Mouse (Mus musculus) limb, embryonic 12.5 days (tissue): ENCODE measurements around the gene Gabrg2. TPM values are rescaled to one million over a fixed set of nuclear protein-coding genes. Genes with fewer than 3 reads are reported as not detected.

Experiments
- ATAC-seq: fragments of 200-750 bp; cut with Nextera tagmentation; 2 replicates; pipeline ENCODE4 v1.8.0; 2017; ENCODE audit warnings: low read depth, moderate TSS enrichment; ENCODE audit not compliant: insufficient number of reproducible peaks, insufficient read depth, low FRiP score, low TSS enrichment
- H3K27ac ChIP-seq: fragments of 300-500 bp; sonication (generic); 2 replicates; pipeline ENCODE4 v1.5.1; 2016; ENCODE audit warnings: mild to moderate bottlenecking, moderate library complexity
- H3K27me3 ChIP-seq: fragments of 300-500 bp; sonication (generic); 2 replicates; pipeline ENCODE4 v1.6.1; 2016; ENCODE audit warnings: mild to moderate bottlenecking, moderate library complexity
- H3K36me3 ChIP-seq: fragments of 300-500 bp; sonication (generic); 2 replicates; pipeline ENCODE4 v1.6.1; 2016; ENCODE audit warnings: mild to moderate bottlenecking, moderate library complexity
- H3K4me1 ChIP-seq: fragments of 300-500 bp; sonication (generic); replicated peaks from 2 replicates; pipeline ENCODE4 v1.6.1; 2016
- H3K4me2 ChIP-seq: fragments of 300-500 bp; sonication (generic); 2 replicates; pipeline ENCODE4 v1.6.1; 2016; ENCODE audit warnings: mild to moderate bottlenecking, moderate library complexity
- H3K4me3 ChIP-seq: fragments of 300-500 bp; sonication (generic); replicated peaks from 2 replicates; pipeline ENCODE4 v1.5.1; 2016; ENCODE audit warnings: mild to moderate bottlenecking
- H3K9ac ChIP-seq: fragments of 300-500 bp; sonication (generic); replicated peaks from 2 replicates; pipeline ENCODE4 v1.6.1; 2016; ENCODE audit warnings: mild to moderate bottlenecking, moderate library complexity
- H3K9me3 ChIP-seq: fragments of 300-500 bp; sonication (generic); 2 replicates; pipeline ENCODE4 v1.6.1; 2016; ENCODE audit warnings: mild to moderate bottlenecking, moderate library complexity
- WGBS: fragments of 180-500 bp; shearing (Covaris S2); methylation state at CpG from one replicate; pipeline ENCODE4 v1.1.7; 2016; 5-methylcytosine and 5-hydroxymethylcytosine counted together
- polyA plus RNA-seq: library from polyadenylated mRNA; unstranded; fragments of >200 nt; fragmentation: Nextera tagmentation; extraction: Ambion mirVana; gene quantifications from 2 replicates; pipeline ENCODE4 v1.2.1, GENCODE M21; 2016

Gabrg2 gene
- polyA plus RNA-seq, 1 experiment from 2014 or later, result 0.06 TPM

DNA sequence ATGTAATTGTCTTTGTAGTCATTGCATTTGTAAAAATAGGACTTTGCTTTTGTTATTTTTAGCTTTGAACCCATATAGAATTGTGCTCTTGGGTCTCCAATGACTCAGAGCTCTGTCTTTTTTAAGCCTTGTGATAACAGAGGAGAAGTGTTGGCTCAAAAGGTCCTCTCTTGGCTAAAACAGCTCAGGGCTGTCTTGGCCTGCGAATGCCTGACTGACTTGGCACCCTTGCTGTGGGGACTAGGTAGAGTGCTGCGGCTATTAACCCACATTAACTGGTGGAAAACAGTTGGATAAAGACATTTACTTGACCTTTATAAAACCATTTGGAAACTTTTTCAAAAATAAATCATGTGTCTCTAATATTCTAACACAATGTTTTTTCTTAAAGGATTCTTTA lies 97.0 kb downstream of the Gabrg2 start:
- no peak for ATAC-seq
- Histone ChIP-seq H3K27me3 (no peaks in the 10 kb centered on the region), H3K4me2 (no peak overlapping the region), H3K36me3 (no peaks in the 10 kb centered on the region), H3K27ac (no peak overlapping the region), H3K9me3 (no peaks in the 10 kb centered on the region), H3K9ac (no peak overlapping the region), H3K4me3 (no peak overlapping the region), H3K4me1 (no peaks in the 10 kb centered on the region)
- WGBS, result 85% methylated on average over 2 of the region's 2 CpGs

Other genes starting within 250 kb of the Gabrg2 start
- 0.55 and 0.64 TPM in 2 replicates for gene Gabra1, start 182.1 kb upstream of the Gabrg2 start, polyA plus RNA-seq